Mouse (Mus musculus) liver, adult 2 months (tissue): ENCODE results near the gene Grip2.

Source experiments
- CTCF ChIP-seq: fragments of 200-500 bp; IDR thresholded peaks from 2 replicates; pipeline ENCODE4 v1.5.1; 2011; ENCODE audit warnings: low read depth, low read length, control low read depth
- POLR2A ChIP-seq: fragments of 200-500 bp; IDR thresholded peaks from 2 replicates; pipeline ENCODE4 v1.6.1; 2011; ENCODE audit warnings: low read length, control low read depth; ENCODE audit not compliant: insufficient read depth; ENCODE audit errors: extremely low read depth

DNA sequence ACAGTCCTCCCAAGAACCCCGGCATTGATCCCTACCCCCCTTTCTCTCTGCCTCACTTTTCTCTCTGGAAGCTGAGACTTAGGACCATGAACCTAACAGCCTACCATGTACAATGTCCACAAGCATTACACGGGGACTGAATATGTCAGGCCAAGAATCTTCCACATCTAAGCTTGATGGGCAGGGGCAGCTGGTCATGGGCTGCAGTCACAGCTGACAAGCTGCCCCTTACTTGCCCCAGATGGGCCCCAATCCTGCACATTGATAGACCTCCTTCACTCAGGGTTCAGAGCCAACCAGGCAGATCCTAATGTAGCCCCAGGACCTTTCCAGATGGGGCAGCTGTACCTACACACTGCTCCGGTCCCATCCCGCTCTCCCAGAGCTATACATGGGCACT lies 30.3 kb downstream of the Grip2 start:
- TF ChIP-seq POLR2A (no peak), CTCF (no peak)
